Mouse (Mus musculus): ENCODE results near the gene Atp6v0a4. TPM values are rescaled to one million over a fixed set of nuclear protein-coding genes. Genes with fewer than 3 reads are reported as not detected.

Gene Atp6v0a4
- 0.52 TPM for total RNA-seq (2023)

GRCm38 (mm10) chr6:38124207-38124835 is at the start of gene Atp6v0a4:
Gene Atp6v0a4 (minus strand): TSS chr6:38124586.

GRCm38 (mm10) chr6:38109160-38109795 is 15.1 kb downstream of the Atp6v0a4 start, which contains the start of gene Tmem213:
Gene Tmem213 (plus strand): TSS chr6:38109255.

GRCm38 (mm10) chr6:38046838-38047237 is 77.5 kb downstream of the Atp6v0a4 start, which contains the start of gene Svopl:
Gene Svopl (minus strand): TSS chr6:38046996.

Other genes with a start within 250 kb of the Atp6v0a4 start
- not detected for gene Svopl, start 77.6 kb downstream of the Atp6v0a4 start, total RNA-seq (2023)
- not detected for gene Tmem213, start 15.3 kb downstream of the Atp6v0a4 start, total RNA-seq (2023)
- not detected for gene D630045J12Rik, start 129.4 kb upstream of the Atp6v0a4 start, total RNA-seq (2023)
- gene Zc3hav1l, start 174.7 kb upstream of the Atp6v0a4 start, total RNA-seq (2023) = 6.2 TPM
- gene Zc3hav1, start 230.0 kb upstream of the Atp6v0a4 start, total RNA-seq (2023) = 292 TPM

Data from CD8-positive naive resting alpha-beta T cell, adult 57 days (primary cell).